Mouse (Mus musculus) small intestine, adult 2 months (tissue): ENCODE data around the gene Pdzd4.
A peak's percentile ranks its signal among the peaks of the same experiment; 100 is the strongest.

Experiments used
- CTCF ChIP-seq: fragments of 200-500 bp; IDR thresholded peaks from 2 replicates; pipeline ENCODE4 v1.5.1; 2012; ENCODE audit warnings: low read depth, mild to moderate bottlenecking, control low read depth, inconsistent platforms, low read length, moderate library complexity, mixed read lengths; ENCODE audit not compliant: insufficient replicate concordance, insufficient read length; ENCODE audit errors: extremely low read depth
- POLR2A ChIP-seq: fragments of 200-500 bp; IDR thresholded peaks from 2 replicates; pipeline ENCODE4 v1.6.1; 2012; ENCODE audit warnings: low read depth, mild to moderate bottlenecking, control low read depth, inconsistent platforms, low read length, moderate library complexity

GRCm38 (mm10) chrX:73767267-73767666 lies 57.5 kb downstream of the Pdzd4 start:
- peak; percentile 12; the same call in 1 of the 2 replicates for TF ChIP-seq CTCF
- TF ChIP-seq POLR2A: no peak
